Mouse (Mus musculus) lung, embryonic 15.5 days (tissue): ENCODE measurements around the gene Lrrc14b. TPM values are rescaled to one million over a fixed set of nuclear protein-coding genes. Genes with fewer than 3 reads are reported as not detected.

Source experiments
- ATAC-seq: fragments of 200-750 bp; cut with Nextera tagmentation; 2 replicates; pipeline ENCODE4 v1.8.0; 2017; ENCODE audit warnings: moderate number of reproducible peaks, borderline replicate concordance; ENCODE audit not compliant: low FRiP score, low TSS enrichment; ENCODE audit errors: extremely low read depth
- H3K27ac ChIP-seq: fragments of 300-500 bp; sonication (generic); 2 replicates; pipeline ENCODE4 v1.5.1; 2015; ENCODE audit warnings: moderate library complexity, mild to moderate bottlenecking, inconsistent platforms
- H3K27me3 ChIP-seq: fragments of 300-500 bp; sonication (generic); 2 replicates; pipeline ENCODE4 v1.6.1; 2015; ENCODE audit warnings: inconsistent platforms
- H3K36me3 ChIP-seq: fragments of 300-500 bp; sonication (generic); 2 replicates; pipeline ENCODE4 v1.6.1; 2015; ENCODE audit warnings: inconsistent platforms
- H3K4me1 ChIP-seq: fragments of 300-500 bp; sonication (generic); 2 replicates; pipeline ENCODE4 v1.6.1; 2015; ENCODE audit warnings: inconsistent platforms
- H3K4me2 ChIP-seq: fragments of 300-500 bp; sonication (generic); 2 replicates; pipeline ENCODE4 v1.6.1; 2015; ENCODE audit warnings: inconsistent platforms, mild to moderate bottlenecking, moderate library complexity
- H3K4me3 ChIP-seq: fragments of 300-500 bp; sonication (generic); 2 replicates; pipeline ENCODE4 v1.5.1; 2015; ENCODE audit warnings: mild to moderate bottlenecking, inconsistent platforms
- H3K9ac ChIP-seq: fragments of 300-500 bp; sonication (generic); 2 replicates; pipeline ENCODE4 v1.6.1; 2015; ENCODE audit warnings: inconsistent platforms
- H3K9me3 ChIP-seq: fragments of 300-500 bp; sonication (generic); 2 replicates; pipeline ENCODE4 v1.6.1; 2016; ENCODE audit warnings: inconsistent platforms
- WGBS: fragments of 180-500 bp; shearing (Covaris S2); methylation state at CpG from one replicate; pipeline ENCODE4 v1.1.7; 2015; 5-methylcytosine and 5-hydroxymethylcytosine counted together
- polyA plus RNA-seq: library from polyadenylated mRNA; unstranded; fragments of >200 nt; fragmentation: Nextera tagmentation; extraction: Ambion mirVana; gene quantifications from 2 replicates; pipeline ENCODE4 v1.2.1, GENCODE M21; 2015

Gene Lrrc14b
- polyA plus RNA-seq: 0.13 TPM in 1 of 2 replicates, not detected in the other

- Histone ChIP-seq H3K4me1 (peaks cover 9% of the 10 kb centered on the region), H3K36me3 (peaks cover 22% of the 10 kb centered on the region), H3K4me3 (no peak within 1 kb of the TSS), H3K9ac (no peak within 1 kb of the TSS), H3K4me2 (no peak within 1 kb of the TSS), H3K9me3 (no peaks in the 10 kb centered on the region), H3K27ac (peak within 1 kb of the TSS; percentile 12; the same call in 1 of the 2 replicates), H3K27me3 (no peaks in the 10 kb centered on the region)
- ATAC-seq: peak; percentile 33; the same call in 1 of the 2 replicates
- 53% methylated on average over 8 of the region's 8 CpGs for WGBS
These were observed at the start of gene Lrrc14b for GRCm38 (mm10) chr13:74363859-74364235. Gene Lrrc14b (minus strand): TSS chr13:74364005.

- no peak within 1 kb of the TSS for H3K4me3 ChIP-seq
- no peak within 1 kb of the TSS; the same call in 1 of the 2 replicates for H3K4me2 ChIP-seq
- H3K9ac ChIP-seq: no peak within 1 kb of the TSS
- no peaks in the 10 kb centered on the region for H3K27me3 ChIP-seq
- H3K27ac ChIP-seq: no peak within 1 kb of the TSS
- no peaks in the 10 kb centered on the region for H3K9me3 ChIP-seq
- H3K36me3 ChIP-seq: no peaks in the 10 kb centered on the region
- 11% methylated on average over 11 of the region's 11 CpGs for WGBS
- no peaks in the 10 kb centered on the region for H3K4me1 ChIP-seq
- no peak for ATAC-seq
These were observed 35.6 kb upstream of the Lrrc14b start, which contains the start of gene Ftl1-ps1 for GRCm38 (mm10) chr13:74399298-74399839. Gene Ftl1-ps1 (plus strand): TSS chr13:74399694.

- WGBS: 62% methylated on average over 2 of the region's 2 CpGs
- Histone ChIP-seq H3K4me1 (peaks cover 6% of the 10 kb centered on the region; the same call in 1 of the 2 replicates), H3K9me3 (no peaks in the 10 kb centered on the region), H3K27me3 (no peaks in the 10 kb centered on the region), H3K36me3 (no peaks in the 10 kb centered on the region), H3K9ac (no peak overlapping the region), H3K4me3 (no peak overlapping the region), H3K27ac (no peak overlapping the region), H3K4me2 (no peak overlapping the region)
- peak; percentile 50; the same call in 1 of the 2 replicates for ATAC-seq
These were observed 27.4 kb upstream of the Lrrc14b start for GRCm38 (mm10) chr13:74391156-74391555.

GRCm38 (mm10) chr13:74390371-74390990, 26.7 kb upstream of the Lrrc14b start, which contains the start of gene Zfp72:
Gene Zfp72 (minus strand): TSS chr13:74390836.
- H3K4me2 ChIP-seq: peak within 1 kb of the TSS; percentile 64
- no peaks in the 10 kb centered on the region for H3K27me3 ChIP-seq
- ATAC-seq: peak; percentile 90; the same call in 1 of the 2 replicates
- no peaks in the 10 kb centered on the region for H3K9me3 ChIP-seq
- peaks cover 6% of the 10 kb centered on the region; the same call in 1 of the 2 replicates for H3K4me1 ChIP-seq
- H3K4me3 ChIP-seq: peak within 1 kb of the TSS; percentile 60
- WGBS: 1% methylated on average over 14 of the region's 14 CpGs
- no peaks in the 10 kb centered on the region for H3K36me3 ChIP-seq
- H3K27ac ChIP-seq: no peak within 1 kb of the TSS
- H3K9ac ChIP-seq: peak within 1 kb of the TSS; percentile 61

- Histone ChIP-seq H3K27me3 (no peaks in the 10 kb centered on the region), H3K4me3 (peak overlapping the region; percentile 60), H3K27ac (no peak overlapping the region), H3K4me2 (peak overlapping the region; percentile 64), H3K4me1 (peaks cover 6% of the 10 kb centered on the region; the same call in 1 of the 2 replicates), H3K36me3 (no peaks in the 10 kb centered on the region), H3K9me3 (no peaks in the 10 kb centered on the region), H3K9ac (no peak overlapping the region)
- ATAC-seq: no peak
- WGBS: 52% methylated on average over 6 of the region's 6 CpGs
These were observed 25.9 kb upstream of the Lrrc14b start for GRCm38 (mm10) chr13:74389730-74390129.

GRCm38 (mm10) chr13:74382289-74382688, 18.5 kb upstream of the Lrrc14b start:
- Histone ChIP-seq H3K4me1 (no peaks in the 10 kb centered on the region), H3K27ac (no peak overlapping the region), H3K36me3 (no peaks in the 10 kb centered on the region), H3K9me3 (no peaks in the 10 kb centered on the region), H3K4me2 (no peak overlapping the region), H3K4me3 (no peak overlapping the region), H3K27me3 (no peaks in the 10 kb centered on the region), H3K9ac (no peak overlapping the region)
- 59% methylated on average over 3 of the region's 3 CpGs for WGBS
- ATAC-seq: no peak

- Histone ChIP-seq H3K4me2 (no peak overlapping the region), H3K4me3 (no peak overlapping the region), H3K9ac (no peak overlapping the region), H3K9me3 (no peaks in the 10 kb centered on the region), H3K27me3 (no peaks in the 10 kb centered on the region), H3K4me1 (no peaks in the 10 kb centered on the region), H3K27ac (no peak overlapping the region), H3K36me3 (no peaks in the 10 kb centered on the region)
- ATAC-seq: no peak
- WGBS: 63% methylated on average over 10 of the region's 10 CpGs
These were observed 17.9 kb upstream of the Lrrc14b start for GRCm38 (mm10) chr13:74381533-74382276.

- Histone ChIP-seq H3K4me1 (peaks cover 9% of the 10 kb centered on the region), H3K9me3 (no peaks in the 10 kb centered on the region), H3K36me3 (peaks cover 27% of the 10 kb centered on the region), H3K4me2 (no peak overlapping the region), H3K4me3 (no peak overlapping the region), H3K27me3 (no peaks in the 10 kb centered on the region), H3K9ac (no peak overlapping the region), H3K27ac (peak overlapping the region; percentile 12; the same call in 1 of the 2 replicates)
- WGBS: 84% methylated on average over 13 of the region's 13 CpGs
- peak; percentile 36; the same call in 1 of the 2 replicates for ATAC-seq
These were observed 488 bp downstream of the Lrrc14b start for GRCm38 (mm10) chr13:74363176-74363858.

- peaks cover 36% of the 10 kb centered on the region for H3K36me3 ChIP-seq
- 74% methylated on average over 2 of the region's 2 CpGs for WGBS
- no peaks in the 10 kb centered on the region for H3K9me3 ChIP-seq
- H3K27me3 ChIP-seq: no peaks in the 10 kb centered on the region
- no peak overlapping the region for H3K27ac ChIP-seq
- no peak overlapping the region for H3K4me2 ChIP-seq
- H3K4me1 ChIP-seq: peaks cover 9% of the 10 kb centered on the region
- H3K4me3 ChIP-seq: no peak overlapping the region
- 0 out of 2 replicates have a peak, but pooled peaks have one; percentile 9 for ATAC-seq
- no peak overlapping the region for H3K9ac ChIP-seq
These were observed 1.6 kb downstream of the Lrrc14b start for GRCm38 (mm10) chr13:74362218-74362617.

GRCm38 (mm10) chr13:74356491-74356890, 7.3 kb downstream of the Lrrc14b start:
- no peak overlapping the region for H3K4me3 ChIP-seq
- no peak overlapping the region for H3K27ac ChIP-seq
- H3K4me2 ChIP-seq: no peak overlapping the region
- ATAC-seq: no peak
- no peaks in the 10 kb centered on the region for H3K27me3 ChIP-seq
- H3K36me3 ChIP-seq: peaks cover 62% of the 10 kb centered on the region
- no peak overlapping the region for H3K9ac ChIP-seq
- WGBS: 94% methylated on average over 13 of the region's 13 CpGs
- no peaks in the 10 kb centered on the region for H3K4me1 ChIP-seq
- H3K9me3 ChIP-seq: no peaks in the 10 kb centered on the region

GRCm38 (mm10) chr13:74350435-74350906, 13.3 kb downstream of the Lrrc14b start:
- no peaks in the 10 kb centered on the region for H3K27me3 ChIP-seq
- peak overlapping the region; percentile 58 for H3K4me2 ChIP-seq
- ATAC-seq: peak; percentile 36; the same call in 1 of the 2 replicates
- H3K4me3 ChIP-seq: peak overlapping the region; percentile 74
- peak overlapping the region; percentile 83 for H3K9ac ChIP-seq
- H3K9me3 ChIP-seq: no peaks in the 10 kb centered on the region
- H3K27ac ChIP-seq: peak overlapping the region; percentile 25
- H3K4me1 ChIP-seq: peaks cover 15% of the 10 kb centered on the region
- under 1% methylated on average over 15 of the region's 15 CpGs for WGBS
- peaks cover 17% of the 10 kb centered on the region for H3K36me3 ChIP-seq
